In genomic region chr13:54179971-54180370, GRCm38 (mm10) we compare ENCODE assay signal across 20 mouse cellular contexts. TPM values are rescaled to one million over a fixed set of nuclear protein-coding genes. Genes with fewer than 3 reads are reported as not detected.
DNase-seq lines count a peak whose midpoint lies in the region; ATAC-seq lines count a peak whose summit lies in the region.
"Had no signal": no experiment of that assay in that cellular context is flagged by ENCODE, and none has a peak within 500 bp of the region (broad histone marks: within the 10 kb centered on the region; RNA-seq: fewer than 3 reads in every experiment).

No protein-coding gene starts in this region.

- peaks cover 23% of the 10 kb centered on the region for H3K4me1 ChIP-seq in midbrain, embryonic 10.5 days
- H3K4me1 ChIP-seq in midbrain, embryonic 13.5 days (replicated peaks) = 0 out of 2 replicates have a peak, but pooled peaks cover 5% of the 10 kb centered on the region
- H3K4me1 ChIP-seq: embryonic facial prominence, embryonic 13.5 days; forebrain, embryonic 12.5 days had no signal

- H3K4me2 ChIP-seq in midbrain, embryonic 13.5 days (replicated peaks) = no peak overlapping the region
- H3K4me2 ChIP-seq: embryonic facial prominence, embryonic 13.5 days; embryonic facial prominence, embryonic 15.5 days; forebrain, embryonic 12.5 days had no signal

- WGBS in midbrain, embryonic 10.5 days = 83% methylated on average over 3 of the region's 3 CpGs
- WGBS in midbrain, embryonic 13.5 days = 87% methylated on average over 3 of the region's 3 CpGs

- H3K27ac ChIP-seq in midbrain, embryonic 10.5 days (replicated peaks) = peak overlapping the region; percentile 52; the same call in 1 of the 2 replicates
- H3K27ac ChIP-seq in midbrain, embryonic 13.5 days = no peak overlapping the region
- H3K27ac ChIP-seq: embryonic facial prominence, embryonic 13.5 days; embryonic facial prominence, embryonic 15.5 days; forebrain, embryonic 10.5 days; forebrain, embryonic 12.5 days had no signal

- peak; percentile 93 for DNase-seq in heart, adult 11 months
- DNase-seq in heart, adult 8-10 months (ENCODE audit: low spot score) = no peak
- DNase-seq in midbrain, embryonic 10.5 days (ENCODE audit: low spot score) = no peak
- DNase-seq in cerebellum, adult 9-11 months = no peak
- DNase-seq: cerebellum, adult 11-12 months; cerebellum, adult 2 months; cerebellum, adult 9-10 months; cerebellum, postnatal 14 days; cerebellum, postnatal 36 days; embryo, embryonic 11 days had no signal

- no peak overlapping the region for H3K9ac ChIP-seq in midbrain, embryonic 13.5 days (replicated peaks)
- H3K9ac ChIP-seq: embryonic facial prominence, embryonic 13.5 days; embryonic facial prominence, embryonic 15.5 days; forebrain, embryonic 12.5 days had no signal

- peaks cover under 1% of the 10 kb centered on the region for H3K9me3 ChIP-seq in midbrain, embryonic 10.5 days (replicated peaks)
- H3K9me3 ChIP-seq in midbrain, embryonic 13.5 days = 0 out of 2 replicates have a peak, but pooled peaks cover under 1% of the 10 kb centered on the region
- H3K9me3 ChIP-seq: embryonic facial prominence, embryonic 15.5 days had no signal

- H3K4me3 ChIP-seq in midbrain, embryonic 10.5 days = no peak overlapping the region
- no peak overlapping the region for H3K4me3 ChIP-seq in midbrain, embryonic 13.5 days (replicated peaks)
- H3K4me3 ChIP-seq: embryonic facial prominence, embryonic 13.5 days; embryonic facial prominence, embryonic 15.5 days; erythroblast, embryonic 14.5 days; forebrain, embryonic 10.5 days; forebrain, embryonic 12.5 days had no signal

- no peaks in the 10 kb centered on the region for H3K36me3 ChIP-seq in midbrain, embryonic 10.5 days
- H3K36me3 ChIP-seq in midbrain, embryonic 13.5 days = no peaks in the 10 kb centered on the region
- H3K36me3 ChIP-seq: embryonic facial prominence, embryonic 13.5 days; embryonic facial prominence, embryonic 15.5 days; forebrain, embryonic 10.5 days; forebrain, embryonic 12.5 days had no signal

- ATAC-seq in midbrain, embryonic 13.5 days = no peak
- ATAC-seq: forebrain, embryonic 14.5 days; forebrain, embryonic 16.5 days had no signal

- no peaks in the 10 kb centered on the region for H3K27me3 ChIP-seq in midbrain, embryonic 10.5 days (ENCODE audit: low read depth, poor library complexity, severe bottlenecking)
- no peaks in the 10 kb centered on the region for H3K27me3 ChIP-seq in midbrain, embryonic 13.5 days
- H3K27me3 ChIP-seq: embryonic facial prominence, embryonic 13.5 days; embryonic facial prominence, embryonic 15.5 days; forebrain, embryonic 12.5 days had no signal

RNA-seq across cellular contexts. Expression of gene Hrh2, which starts 12.0 kb away (rescaled TPM):
- total RNA-seq in heart, adult 8-10 months (2022) = under 1 TPM; 0.60 to 0.75 (median 0.64) TPM
- 0.14 and 0.15 TPM in 2 replicates for polyA plus RNA-seq in midbrain, embryonic 10.5 days (2016; fragmentation: Nextera tagmentation; extraction: Ambion mirVana)
- polyA plus RNA-seq in midbrain, embryonic 13.5 days (2015; fragmentation: Nextera tagmentation; extraction: Ambion mirVana) = 0.28 and 0.40 TPM in 2 replicates
- total RNA-seq: MEL had no signal
- polyA plus RNA-seq: C2C12; embryonic facial prominence, embryonic 13.5 days; erythroblast, embryonic 14.5 days; forebrain, embryonic 12.5 days had no signal
